Mouse (Mus musculus) kidney, embryonic 16.5 days (tissue): ENCODE results near the gene Ccdc60. TPM values are rescaled to one million over a fixed set of nuclear protein-coding genes. Genes with fewer than 3 reads are reported as not detected.
"Not testable (repeated sequence)": the region's sequence is repeated elsewhere in the genome, so short reads cannot be mapped to it uniquely, and the experiment has no call there.

Experiments
- ATAC-seq: fragments of 200-750 bp; cut with Nextera tagmentation; 2 replicates; pipeline ENCODE4 v1.8.0; 2017; ENCODE audit warnings: moderate TSS enrichment; ENCODE audit not compliant: low FRiP score, low TSS enrichment
- H3K27ac ChIP-seq: fragments of 300-500 bp; sonication (generic); 2 replicates; pipeline ENCODE4 v1.5.1; 2014; ENCODE audit warnings: low read length
- H3K27me3 ChIP-seq: fragments of 300-500 bp; sonication (generic); 2 replicates; pipeline ENCODE4 v1.6.1; 2014; ENCODE audit warnings: low read length, control low read depth, mixed read lengths; ENCODE audit not compliant: insufficient read depth
- H3K36me3 ChIP-seq: fragments of 300-500 bp; sonication (generic); 2 replicates; pipeline ENCODE4 v1.6.1; 2014; ENCODE audit warnings: low read length, control low read depth, mixed read lengths; ENCODE audit not compliant: insufficient read depth
- H3K4me1 ChIP-seq: fragments of 300-500 bp; sonication (generic); 2 replicates; pipeline ENCODE4 v1.6.1; 2014; ENCODE audit warnings: low read length, control low read depth, mixed read lengths; ENCODE audit not compliant: insufficient read depth
- H3K4me2 ChIP-seq: fragments of 300-500 bp; sonication (generic); replicated peaks from 2 replicates; pipeline ENCODE4 v1.6.1; 2014; ENCODE audit warnings: low read depth, low read length
- H3K4me3 ChIP-seq: fragments of 300-500 bp; sonication (generic); 2 replicates; pipeline ENCODE4 v1.5.1; 2014; ENCODE audit warnings: mild to moderate bottlenecking, low read length
- H3K9ac ChIP-seq: fragments of 300-500 bp; sonication (generic); replicated peaks from 2 replicates; pipeline ENCODE4 v1.6.1; 2014; ENCODE audit warnings: low read length
- H3K9me3 ChIP-seq: fragments of 300-500 bp; sonication (generic); 2 replicates; pipeline ENCODE4 v1.6.1; 2016; ENCODE audit warnings: low read length, control low read depth
- WGBS: fragments of 180-500 bp; shearing (Covaris S2); extraction: QIAGEN DNeasy Blood & Tissue Kit; methylation state at CpG from one replicate; pipeline ENCODE4 v1.1.7; 2014; 5-methylcytosine and 5-hydroxymethylcytosine counted together
- polyA plus RNA-seq: library from polyadenylated mRNA; unstranded; fragments of >200 nt; fragmentation: Nextera tagmentation; extraction: Ambion mirVana; gene quantifications from 2 replicates; pipeline ENCODE4 v1.2.1, GENCODE M21; 2015

Ccdc60 gene
- polyA plus RNA-seq, 1 experiment from 2014 or later, result 0.81 TPM

DNA sequence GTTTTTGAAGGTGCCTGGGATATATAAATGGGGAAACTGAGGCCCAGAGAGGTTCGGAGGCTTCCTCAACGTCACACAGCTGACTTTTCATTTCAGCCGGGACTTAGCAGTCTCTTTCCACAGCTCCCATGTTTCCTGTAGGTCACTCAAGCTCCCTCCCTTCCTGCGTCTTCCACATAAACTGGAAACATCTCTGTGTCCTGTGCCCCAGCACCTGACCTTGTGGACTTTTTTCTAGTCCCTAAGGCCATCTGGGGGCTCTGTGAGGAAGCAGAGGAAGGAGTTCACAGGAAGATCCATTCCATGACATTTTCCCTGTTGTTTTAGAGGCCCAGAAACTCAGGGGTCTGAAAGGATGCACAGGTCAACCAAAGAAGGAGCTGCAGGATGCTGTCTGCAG lies 16.8 kb upstream of the Ccdc60 start:
- peaks cover 9% of the 10 kb centered on the region for H3K4me1 ChIP-seq
- WGBS, result 65% methylated on average over 4 of the region's 4 CpGs
- no peak overlapping the region for H3K9ac ChIP-seq
- 0 out of 2 replicates have a peak, but pooled peaks have one; percentile 24 for ATAC-seq
- H3K27me3 ChIP-seq, result no peaks in the 10 kb centered on the region
- H3K9me3 ChIP-seq, result peaks cover 3% of the 10 kb centered on the region; the same call in 1 of the 2 replicates
- H3K36me3 ChIP-seq, result no peaks in the 10 kb centered on the region
- no peak overlapping the region for H3K27ac ChIP-seq
- H3K4me2 ChIP-seq, result no peak overlapping the region
- H3K4me3 ChIP-seq, result no peak overlapping the region

DNA sequence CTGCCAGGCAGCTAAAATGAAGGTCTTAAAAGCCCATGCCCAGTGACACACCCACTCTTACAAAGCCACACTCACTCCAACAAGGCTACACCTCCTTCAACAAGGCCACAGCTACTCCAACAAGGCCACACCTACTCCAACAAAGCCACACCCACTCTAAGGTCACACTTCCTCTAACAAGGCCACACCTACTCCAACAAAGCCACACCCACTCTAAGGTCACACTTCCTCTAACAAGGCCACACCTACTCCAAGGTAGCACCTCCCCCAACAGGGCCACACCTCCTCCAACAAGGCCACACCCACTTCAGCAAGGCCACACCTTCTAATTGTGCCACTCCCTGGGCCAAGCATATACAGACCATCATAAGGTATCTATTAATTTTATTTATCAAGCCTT lies 16.4 kb upstream of the Ccdc60 start:
- H3K27ac ChIP-seq, H3K4me3 ChIP-seq, H3K9ac ChIP-seq, ATAC-seq, H3K9me3 ChIP-seq, H3K4me1 ChIP-seq, H3K4me2 ChIP-seq, H3K27me3 ChIP-seq, H3K36me3 ChIP-seq: not testable (repeated sequence)

DNA sequence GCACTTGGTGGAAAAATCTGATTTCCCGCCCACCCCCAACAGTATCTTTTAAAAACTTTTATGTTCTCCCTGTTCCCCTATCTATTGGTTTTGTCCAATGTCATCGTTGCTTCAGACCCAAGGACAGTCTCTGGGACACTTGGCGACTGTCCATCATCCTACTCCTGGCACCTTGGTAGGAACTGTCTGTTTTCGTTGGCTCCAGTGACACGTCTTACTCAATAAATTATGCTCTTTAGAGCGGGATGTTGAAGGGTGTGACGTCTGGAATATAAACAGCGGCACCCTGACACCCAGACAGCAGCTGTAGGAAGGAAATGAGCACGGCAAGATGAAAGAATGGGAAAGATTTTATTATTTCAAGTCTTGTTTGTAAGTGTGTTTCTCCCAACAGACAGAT lies 12.2 kb upstream of the Ccdc60 start:
- no peak overlapping the region for H3K4me2 ChIP-seq
- no peaks in the 10 kb centered on the region for H3K36me3 ChIP-seq
- no peaks in the 10 kb centered on the region for H3K27me3 ChIP-seq
- peaks cover 6% of the 10 kb centered on the region for H3K4me1 ChIP-seq
- 18% methylated on average over 9 of the region's 9 CpGs for WGBS
- H3K27ac ChIP-seq, result no peak overlapping the region
- ATAC-seq, result no peak
- no peaks in the 10 kb centered on the region for H3K9me3 ChIP-seq
- no peak overlapping the region for H3K9ac ChIP-seq
- H3K4me3 ChIP-seq, result no peak overlapping the region

DNA sequence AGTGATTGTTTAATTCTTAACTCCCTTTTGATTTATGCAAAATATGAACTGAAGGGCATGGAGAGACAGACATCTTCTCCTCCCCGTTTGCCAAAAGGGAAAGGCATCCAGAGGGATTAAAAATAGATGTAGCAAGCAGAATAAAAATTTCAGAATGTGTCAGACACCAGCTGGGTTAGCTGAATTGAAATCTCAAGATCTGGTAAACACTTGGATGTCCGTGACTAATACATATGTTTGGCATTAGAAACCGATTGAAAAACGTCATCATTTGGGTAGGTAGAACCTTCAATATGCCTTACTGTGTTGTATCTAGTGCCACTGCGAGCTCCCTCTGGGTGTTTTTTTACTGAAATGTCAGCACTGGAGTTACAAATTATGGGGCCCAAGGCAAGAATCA lies 4.7 kb upstream of the Ccdc60 start:
- Histone ChIP-seq H3K9me3 (no peaks in the 10 kb centered on the region), H3K4me3 (no peak overlapping the region), H3K4me2 (no peak overlapping the region), H3K27me3 (no peaks in the 10 kb centered on the region), H3K36me3 (no peaks in the 10 kb centered on the region), H3K27ac (no peak overlapping the region), H3K4me1 (peaks cover 14% of the 10 kb centered on the region; the same call in 1 of the 2 replicates), H3K9ac (no peak overlapping the region)
- ATAC-seq, result no peak
- WGBS, result 73% methylated on average over 5 of the region's 5 CpGs

DNA sequence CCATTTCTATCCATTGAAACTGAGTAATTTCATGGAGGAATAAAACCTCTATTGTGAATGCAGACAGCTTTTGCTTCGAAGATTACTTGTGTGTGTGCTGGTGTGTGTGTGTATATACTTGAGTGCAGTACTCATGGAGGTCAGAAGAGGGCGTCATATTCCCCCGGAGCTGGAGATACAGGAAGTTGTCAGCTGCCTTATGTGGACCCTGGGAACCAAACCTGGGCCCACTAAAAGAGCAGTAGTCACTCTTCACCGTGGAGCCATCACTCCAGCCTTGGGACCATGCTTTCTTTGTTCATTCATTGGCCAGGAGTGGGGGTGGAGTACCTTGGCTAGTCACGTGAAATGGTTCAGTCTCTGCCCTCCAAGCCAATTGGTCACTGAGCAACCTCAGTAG lies 1.8 kb upstream of the Ccdc60 start:
- WGBS, result 88% methylated on average over 5 of the region's 5 CpGs
- ATAC-seq, result no peak
- Histone ChIP-seq H3K9me3 (no peaks in the 10 kb centered on the region), H3K9ac (no peak overlapping the region), H3K4me2 (no peak overlapping the region), H3K27ac (no peak overlapping the region), H3K4me1 (peaks cover 16% of the 10 kb centered on the region; the same call in 1 of the 2 replicates), H3K36me3 (no peaks in the 10 kb centered on the region), H3K4me3 (no peak overlapping the region), H3K27me3 (no peaks in the 10 kb centered on the region)

DNA sequence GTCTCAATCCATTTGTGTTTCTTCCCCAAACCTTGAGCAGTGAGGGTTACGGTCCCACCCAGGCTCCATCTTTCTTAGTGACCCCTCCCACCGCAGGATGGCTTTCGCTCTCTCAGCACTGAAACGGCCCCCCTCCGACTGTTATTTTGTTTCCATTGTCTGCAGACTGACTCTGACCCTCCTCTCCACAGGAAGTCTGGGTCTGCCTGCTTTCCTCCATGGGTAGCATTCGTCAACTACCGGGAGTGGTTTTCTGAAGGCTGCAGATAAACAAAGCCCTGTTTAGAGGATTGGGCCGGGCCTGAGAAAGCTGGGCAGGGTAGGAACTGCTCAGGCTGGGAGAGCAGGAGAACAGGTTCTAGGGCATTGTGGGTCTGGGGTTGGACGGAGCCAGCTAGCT lies 1.1 kb upstream of the Ccdc60 start:
- H3K9me3 ChIP-seq, result no peaks in the 10 kb centered on the region
- H3K27ac ChIP-seq, result no peak overlapping the region
- no peaks in the 10 kb centered on the region for H3K36me3 ChIP-seq
- H3K4me3 ChIP-seq, result no peak overlapping the region
- ATAC-seq, result no peak; the same call in 1 of the 2 replicates
- H3K4me2 ChIP-seq, result peak overlapping the region; percentile 36
- peaks cover 18% of the 10 kb centered on the region; the same call in 1 of the 2 replicates for H3K4me1 ChIP-seq
- no peaks in the 10 kb centered on the region for H3K27me3 ChIP-seq
- no peak overlapping the region; the same call in 1 of the 2 replicates for H3K9ac ChIP-seq
- WGBS, result 8% methylated on average over 9 of the region's 9 CpGs

DNA sequence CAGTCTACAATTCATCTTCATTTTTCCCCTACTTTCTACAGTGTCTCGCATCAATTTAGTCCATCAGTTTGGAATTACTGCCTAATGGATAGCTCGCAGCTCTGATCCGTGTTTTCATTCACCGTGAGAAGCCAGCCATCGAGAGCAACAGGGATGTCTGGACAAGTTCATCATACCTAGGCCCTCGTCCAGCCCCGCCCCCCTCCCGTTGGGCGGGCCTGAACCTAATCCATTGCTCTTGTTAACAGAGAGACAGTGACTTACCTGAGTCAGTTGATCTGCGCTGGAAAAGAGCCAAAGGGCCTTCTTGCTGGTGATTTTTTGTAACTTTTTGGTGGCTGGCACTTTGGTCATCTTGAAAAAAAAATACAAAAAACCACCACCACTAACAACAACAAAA lies 602 bp downstream of the Ccdc60 start:
- 51% methylated on average over 10 of the region's 10 CpGs for WGBS
- no peak overlapping the region for H3K27ac ChIP-seq
- ATAC-seq, result no peak
- no peaks in the 10 kb centered on the region for H3K36me3 ChIP-seq
- peaks cover 18% of the 10 kb centered on the region; the same call in 1 of the 2 replicates for H3K4me1 ChIP-seq
- H3K9ac ChIP-seq, result no peak overlapping the region
- no peak overlapping the region for H3K4me3 ChIP-seq
- H3K9me3 ChIP-seq, result no peaks in the 10 kb centered on the region
- no peaks in the 10 kb centered on the region for H3K27me3 ChIP-seq
- no peak overlapping the region for H3K4me2 ChIP-seq

DNA sequence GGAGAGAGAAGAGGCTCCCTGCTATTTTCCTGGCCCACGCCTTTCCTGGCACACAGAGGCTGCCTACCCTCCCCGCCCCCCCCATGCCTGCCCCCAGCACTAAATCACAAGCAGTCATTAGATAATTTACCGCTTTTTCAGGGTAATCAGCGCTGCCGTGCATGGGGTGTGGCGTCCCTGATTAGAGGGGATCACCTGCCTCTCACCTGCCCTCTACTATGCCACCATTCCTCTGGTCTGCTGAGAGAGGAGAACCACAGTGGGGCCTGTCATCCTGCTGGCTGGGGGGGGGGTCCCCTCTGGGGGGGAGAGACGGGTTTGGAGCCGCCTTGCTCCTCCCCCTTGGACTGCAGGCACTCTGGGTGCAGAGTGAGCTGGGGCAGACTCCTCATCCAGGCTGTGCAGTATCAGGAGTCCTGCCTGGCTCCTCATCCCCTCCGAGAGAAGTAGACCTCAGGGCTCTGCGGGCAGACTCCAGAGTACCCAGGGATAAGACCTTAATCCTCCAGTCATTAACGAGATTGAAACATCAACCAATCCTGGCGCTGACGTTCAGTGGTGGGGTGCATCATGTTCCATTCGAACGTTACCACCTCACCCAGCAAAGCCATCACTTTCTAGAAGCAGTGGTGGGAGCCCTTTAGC lies 3.1 kb downstream of the Ccdc60 start:
- 31% methylated on average over 15 of the region's 15 CpGs for WGBS
- H3K4me1 ChIP-seq, result peaks cover 18% of the 10 kb centered on the region; the same call in 1 of the 2 replicates
- no peaks in the 10 kb centered on the region for H3K36me3 ChIP-seq
- no peaks in the 10 kb centered on the region for H3K9me3 ChIP-seq
- H3K4me3 ChIP-seq, result no peak overlapping the region
- no peak overlapping the region for H3K4me2 ChIP-seq
- no peak for ATAC-seq
- no peak overlapping the region for H3K27ac ChIP-seq
- no peak overlapping the region for H3K9ac ChIP-seq
- no peaks in the 10 kb centered on the region for H3K27me3 ChIP-seq

DNA sequence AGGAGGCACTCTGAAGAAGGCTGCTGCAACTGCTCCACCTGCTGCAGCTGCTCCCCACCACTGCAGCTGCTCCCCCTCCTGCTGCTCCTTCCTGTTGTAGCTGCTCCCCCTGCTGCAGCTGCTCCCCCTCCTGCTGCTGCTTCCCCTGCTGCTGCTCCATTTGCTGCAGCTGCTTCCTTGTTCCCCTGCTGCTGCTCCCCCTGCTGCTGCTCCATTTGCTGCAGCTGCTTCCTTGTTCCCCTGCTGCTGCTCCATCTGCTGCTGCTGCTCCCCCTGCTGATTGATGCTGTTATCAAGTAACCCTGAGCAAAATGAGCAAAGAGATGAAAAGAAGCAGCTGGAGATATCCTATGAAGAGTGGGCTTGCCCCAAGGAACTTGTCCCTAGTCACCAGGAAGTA lies 8.3 kb downstream of the Ccdc60 start:
- H3K27me3 ChIP-seq, result no peaks in the 10 kb centered on the region
- H3K36me3 ChIP-seq, result no peaks in the 10 kb centered on the region
- no peak for ATAC-seq
- H3K27ac ChIP-seq, result no peak overlapping the region
- H3K9me3 ChIP-seq, result peaks cover 8% of the 10 kb centered on the region
- no peak overlapping the region for H3K4me3 ChIP-seq
- H3K4me2 ChIP-seq, result no peak overlapping the region
- H3K9ac ChIP-seq, result no peak overlapping the region
- H3K4me1 ChIP-seq, result peaks cover 1% of the 10 kb centered on the region; the same call in 1 of the 2 replicates

DNA sequence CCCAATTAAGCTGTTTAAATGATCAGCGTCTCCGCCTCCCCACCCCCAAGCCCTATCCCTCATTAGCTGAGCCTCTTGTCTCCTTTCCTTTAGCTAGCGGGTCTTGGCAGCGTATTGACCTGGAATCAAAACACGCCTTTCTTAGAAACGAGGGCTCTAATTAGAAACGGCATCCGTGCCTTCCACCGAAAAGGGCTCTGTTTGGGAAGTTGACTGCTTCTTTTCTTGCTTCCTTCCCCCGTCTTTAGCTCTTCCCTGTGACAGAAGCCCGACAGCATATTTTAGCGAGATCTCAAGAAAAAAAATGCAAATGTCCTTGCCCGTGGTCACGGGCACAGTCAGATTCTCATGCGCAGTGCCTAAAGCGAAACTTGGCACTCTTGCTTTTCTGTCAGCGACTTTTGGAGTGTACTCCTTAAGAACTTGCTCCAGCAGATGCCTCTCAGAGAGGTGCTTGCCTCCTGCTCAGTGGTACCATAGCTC lies 10.3 kb downstream of the Ccdc60 start:
- 89% methylated on average over 17 of the region's 17 CpGs for whole genome bisulfite sequencing
- no peak for ATAC-seq
- H3K4me1 ChIP-seq, result no peaks in the 10 kb centered on the region
- H3K9me3 ChIP-seq, result peaks cover 8% of the 10 kb centered on the region
- H3K36me3 ChIP-seq, result no peaks in the 10 kb centered on the region
- H3K4me2 ChIP-seq, result no peak overlapping the region
- H3K9ac ChIP-seq, result no peak overlapping the region
- no peak overlapping the region for H3K4me3 ChIP-seq
- H3K27ac ChIP-seq, result no peak overlapping the region
- no peaks in the 10 kb centered on the region for H3K27me3 ChIP-seq
